Mouse (Mus musculus) heart, embryonic 10.5 days (tissue): ENCODE data around the gene Adtrp. TPM values are rescaled to one million over a fixed set of nuclear protein-coding genes. Genes with fewer than 3 reads are reported as not detected.

Experiments used
- DNase-seq: peaks from one replicate; pipeline ENCODE4 v3.0.0-alpha.2; 2017; ENCODE audit warnings: low spot score
- H3K27ac ChIP-seq: fragments of 300-500 bp; sonication (generic); 2 replicates; pipeline ENCODE4 v1.5.1; 2016; ENCODE audit warnings: mild to moderate bottlenecking
- H3K27me3 ChIP-seq: fragments of 300-500 bp; sonication (generic); 2 replicates; pipeline ENCODE4 v1.6.1; 2016; ENCODE audit warnings: mild to moderate bottlenecking; ENCODE audit not compliant: poor library complexity, insufficient read depth, severe bottlenecking
- H3K36me3 ChIP-seq: fragments of 300-500 bp; sonication (generic); 2 replicates; pipeline ENCODE4 v1.6.1; 2016; ENCODE audit warnings: mild to moderate bottlenecking, moderate library complexity
- H3K4me1 ChIP-seq: fragments of 300-500 bp; sonication (generic); 2 replicates; pipeline ENCODE4 v1.6.1; 2016; ENCODE audit warnings: mild to moderate bottlenecking
- H3K4me3 ChIP-seq: fragments of 300-500 bp; sonication (generic); 2 replicates; pipeline ENCODE4 v1.5.1; 2016; ENCODE audit warnings: mild to moderate bottlenecking, moderate library complexity
- H3K9me3 ChIP-seq: fragments of 300-500 bp; sonication (generic); 2 replicates; pipeline ENCODE4 v1.6.1; 2016; ENCODE audit warnings: mild to moderate bottlenecking, moderate library complexity
- WGBS: fragments of 180-500 bp; shearing (Covaris S2); methylation state at CpG from one replicate; pipeline ENCODE4 v1.1.7; 2016; 5-methylcytosine and 5-hydroxymethylcytosine counted together
- polyA plus RNA-seq: library from polyadenylated mRNA; unstranded; fragments of >200 nt; fragmentation: Nextera tagmentation; extraction: Ambion mirVana; gene quantifications from 2 replicates; pipeline ENCODE4 v1.2.1, GENCODE M21; 2016

The Adtrp gene
- polyA plus RNA-seq, 1 experiment from 2014 or later: 0.60 TPM

DNA sequence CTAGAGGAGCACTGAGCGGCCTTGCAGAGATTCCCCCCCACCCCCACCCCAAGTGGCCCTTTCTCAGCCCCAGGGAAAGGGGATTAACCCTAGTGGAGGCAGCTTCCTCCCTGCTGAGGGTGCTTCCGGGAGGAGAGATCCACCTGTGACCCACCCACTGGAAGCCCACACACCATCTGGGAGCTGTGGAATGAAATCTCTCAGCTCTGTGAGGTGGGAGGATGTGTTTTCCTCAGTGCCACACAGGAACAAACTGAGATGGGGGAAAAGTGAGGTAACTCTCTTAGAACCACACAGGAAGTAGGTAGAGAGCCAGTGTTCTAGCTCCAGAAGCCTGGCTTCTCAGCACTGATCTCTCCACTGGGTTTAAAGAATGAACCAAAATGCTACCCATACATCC is 24.9 kb downstream of the Adtrp start:
- Histone ChIP-seq H3K27me3 (no peaks in the 10 kb centered on the region), H3K4me3 (no peak overlapping the region), H3K9me3 (no peaks in the 10 kb centered on the region), H3K36me3 (no peaks in the 10 kb centered on the region), H3K4me1 (peaks cover 14% of the 10 kb centered on the region; the same call in 1 of the 2 replicates), H3K27ac (no peak overlapping the region)
- WGBS: 51% methylated on average over 2 of the region's 2 CpGs
- DNase-seq: no peak

DNA sequence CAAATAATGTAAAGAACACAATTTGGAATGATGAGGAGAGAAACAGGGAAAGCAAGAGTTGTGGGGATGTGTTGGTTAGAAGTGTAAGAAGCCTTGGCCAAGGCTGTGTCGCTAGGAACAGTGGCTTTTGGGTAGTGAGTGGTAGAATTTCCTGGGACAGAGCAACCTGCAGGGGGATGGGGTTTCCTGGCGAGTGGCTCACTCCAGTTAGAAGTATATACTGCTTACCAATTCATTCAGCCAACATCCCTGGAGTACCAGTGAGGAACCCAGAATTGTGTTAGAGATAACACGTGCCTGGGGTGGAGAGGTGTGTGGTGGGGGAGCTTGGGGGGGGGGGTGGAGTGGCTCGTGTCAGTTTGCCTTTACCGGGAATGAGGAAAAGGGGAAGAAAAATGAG is 25.4 kb downstream of the Adtrp start:
- Histone ChIP-seq H3K4me3 (no peak overlapping the region), H3K36me3 (no peaks in the 10 kb centered on the region)
- DNase-seq: no peak

DNA sequence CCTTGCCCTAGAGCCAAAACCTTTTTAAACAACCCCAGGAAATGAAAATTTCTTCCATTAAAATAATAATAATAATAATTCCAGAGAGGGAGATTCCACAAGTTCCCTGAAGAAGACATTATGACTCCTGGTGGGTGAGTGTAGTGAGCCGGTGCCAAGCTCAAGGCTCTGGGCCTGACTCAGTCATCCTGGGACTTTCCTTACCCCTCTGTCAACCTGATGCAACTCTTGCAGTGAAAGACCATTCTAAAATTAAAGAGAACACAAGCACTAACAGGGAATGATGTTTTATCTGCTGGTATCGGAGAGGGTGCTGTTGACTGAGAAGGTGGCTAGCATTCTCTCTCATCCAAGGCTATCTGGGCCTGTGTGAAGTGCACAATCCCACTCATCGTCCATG is 26.5 kb downstream of the Adtrp start:
- H3K9me3 ChIP-seq: no peaks in the 10 kb centered on the region
- H3K27me3 ChIP-seq: no peaks in the 10 kb centered on the region
- no peak for DNase-seq
- no peak overlapping the region for H3K27ac ChIP-seq
- H3K36me3 ChIP-seq: no peaks in the 10 kb centered on the region
- H3K4me1 ChIP-seq: peaks cover 14% of the 10 kb centered on the region; the same call in 1 of the 2 replicates
- WGBS: 82% methylated on average over 3 of the region's 3 CpGs
- H3K4me3 ChIP-seq: no peak overlapping the region

More for the DNA sequence above, 25.4 kb downstream of the Adtrp start:
- H3K9me3 ChIP-seq: no peaks in the 10 kb centered on the region
- H3K4me1 ChIP-seq: peaks cover 14% of the 10 kb centered on the region; the same call in 1 of the 2 replicates
- 20% methylated on average over 5 of the region's 5 CpGs for WGBS
- H3K27me3 ChIP-seq: no peaks in the 10 kb centered on the region
- H3K27ac ChIP-seq: no peak overlapping the region

DNA sequence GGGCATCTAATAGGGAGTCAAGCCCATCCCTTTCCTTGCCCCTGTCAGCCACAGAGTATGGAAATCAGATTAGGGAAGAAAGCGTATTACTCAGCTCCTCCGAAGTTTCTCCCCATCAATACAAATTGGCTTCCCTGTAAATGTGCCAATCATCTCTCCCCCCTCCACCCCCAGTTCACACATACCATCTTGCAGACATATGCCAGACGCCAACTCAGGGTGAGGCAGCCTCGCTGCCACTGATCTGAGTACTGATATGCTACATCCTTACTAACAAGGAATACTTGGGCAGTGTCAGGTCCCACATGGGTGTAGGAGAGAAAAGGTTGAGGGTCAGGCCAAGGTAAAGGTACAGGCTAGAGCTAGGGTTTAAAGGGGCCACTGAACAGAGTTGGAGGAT is 27.6 kb downstream of the Adtrp start:
- Histone ChIP-seq H3K4me3 (no peak overlapping the region), H3K36me3 (no peaks in the 10 kb centered on the region), H3K27ac (no peak overlapping the region), H3K4me1 (peaks cover 9% of the 10 kb centered on the region; the same call in 1 of the 2 replicates), H3K27me3 (no peaks in the 10 kb centered on the region), H3K9me3 (no peaks in the 10 kb centered on the region)
- WGBS: 56% methylated on average over 4 of the region's 4 CpGs
- DNase-seq: no peak

DNA sequence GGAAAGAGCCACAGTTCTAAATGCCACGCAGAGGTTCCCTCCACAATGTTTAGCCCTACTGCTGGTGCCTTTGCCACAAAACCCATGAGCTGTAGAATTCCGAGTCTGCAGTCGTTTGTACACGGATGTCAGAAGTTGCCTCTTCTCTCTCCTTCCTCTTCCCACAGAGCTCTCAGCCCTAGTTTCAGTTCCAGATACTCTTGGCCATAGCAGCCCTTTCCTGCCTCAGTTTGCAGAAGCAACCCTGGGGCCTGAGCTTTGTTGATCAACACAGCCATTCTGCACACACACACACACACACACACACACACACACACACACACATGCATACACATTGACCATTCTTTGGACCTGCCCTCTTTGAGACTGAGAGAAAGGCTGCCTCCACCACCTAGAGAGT is 28.0 kb downstream of the Adtrp start:
- Histone ChIP-seq H3K27ac (no peak overlapping the region), H3K4me1 (peaks cover 9% of the 10 kb centered on the region; the same call in 1 of the 2 replicates), H3K9me3 (no peaks in the 10 kb centered on the region), H3K4me3 (no peak overlapping the region), H3K27me3 (no peaks in the 10 kb centered on the region), H3K36me3 (no peaks in the 10 kb centered on the region)
- 95% methylated on average over 4 of the region's 4 CpGs for WGBS
- DNase-seq: no peak

DNA sequence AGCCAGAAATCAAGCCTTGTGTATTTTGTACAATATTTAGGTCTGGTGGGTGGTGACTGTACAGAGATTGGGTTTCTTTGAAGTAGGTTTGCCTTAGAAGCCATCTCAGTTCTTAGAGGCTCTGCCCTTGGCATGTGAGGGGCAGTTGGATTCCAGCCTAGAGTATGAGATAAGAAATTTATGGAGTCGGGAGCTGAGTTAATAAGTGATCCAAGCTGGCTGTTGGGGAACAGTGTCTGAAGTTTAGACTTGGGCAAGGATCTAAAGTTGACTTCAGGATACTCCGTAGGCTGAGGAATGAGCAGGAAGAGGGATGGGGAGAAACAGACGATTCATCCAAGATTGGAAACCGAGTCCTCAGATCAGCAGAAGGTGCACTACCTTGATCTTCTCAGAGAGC is 29.9 kb downstream of the Adtrp start:
- no peaks in the 10 kb centered on the region for H3K9me3 ChIP-seq
- DNase-seq: no peak
- H3K27ac ChIP-seq: no peak overlapping the region
- no peaks in the 10 kb centered on the region for H3K27me3 ChIP-seq
- H3K4me3 ChIP-seq: no peak overlapping the region
- H3K4me1 ChIP-seq: peaks cover 5% of the 10 kb centered on the region; the same call in 1 of the 2 replicates
- no peaks in the 10 kb centered on the region for H3K36me3 ChIP-seq
- WGBS: 87% methylated on average over 4 of the region's 4 CpGs

DNA sequence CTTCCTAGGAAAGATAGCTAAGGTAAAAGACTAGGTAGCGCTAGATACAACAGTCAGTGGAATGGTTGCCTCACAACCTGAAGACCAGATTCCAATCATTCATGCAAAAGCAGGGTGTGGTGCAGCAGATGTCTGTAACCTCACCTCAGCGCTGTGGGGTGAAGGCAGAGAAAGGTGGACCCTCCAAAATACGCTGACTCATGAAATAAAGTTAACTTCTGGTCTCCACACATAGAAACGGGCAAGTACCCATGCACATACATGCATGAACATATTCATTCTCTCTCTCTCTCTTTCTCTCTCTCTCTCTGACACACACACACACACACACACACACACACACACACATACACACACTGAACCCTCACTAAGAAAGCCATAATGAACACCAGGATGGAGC is 30.8 kb downstream of the Adtrp start:
- Histone ChIP-seq H3K4me1 (no peaks in the 10 kb centered on the region), H3K27ac (no peak overlapping the region)

DNA sequence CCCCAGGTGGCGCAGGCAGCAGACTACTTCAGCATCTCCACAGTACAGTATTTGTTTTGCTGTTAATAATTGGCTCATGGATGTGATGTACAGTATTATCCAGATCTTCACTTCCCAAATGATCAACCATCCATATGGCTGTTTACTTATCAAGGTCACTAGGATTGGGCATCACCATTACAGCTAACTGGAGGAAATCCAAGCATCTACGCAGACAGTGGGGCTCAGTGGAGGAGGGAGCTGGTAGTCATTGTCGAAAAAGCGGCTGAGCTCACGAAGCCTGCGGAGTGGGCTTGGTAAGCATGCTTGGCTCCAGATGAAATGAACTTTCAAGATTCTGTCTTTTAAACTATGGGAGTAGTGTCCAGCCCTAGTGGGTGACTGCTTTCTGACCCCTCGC is 36.7 kb downstream of the Adtrp start:
- Histone ChIP-seq H3K4me1 (0 out of 2 replicates have a peak, but pooled peaks cover 5% of the 10 kb centered on the region), H3K9me3 (no peaks in the 10 kb centered on the region), H3K27ac (no peak overlapping the region), H3K36me3 (no peaks in the 10 kb centered on the region), H3K4me3 (no peak overlapping the region), H3K27me3 (no peaks in the 10 kb centered on the region)
- DNase-seq: no peak
- 90% methylated on average over 7 of the region's 7 CpGs for WGBS

More for the DNA sequence above, 30.8 kb downstream of the Adtrp start:
- Histone ChIP-seq H3K4me3 (no peak overlapping the region), H3K36me3 (no peaks in the 10 kb centered on the region), H3K9me3 (no peaks in the 10 kb centered on the region), H3K27me3 (no peaks in the 10 kb centered on the region)
- WGBS: 85% methylated on average over 4 of the region's 4 CpGs
- no peak for DNase-seq

DNA sequence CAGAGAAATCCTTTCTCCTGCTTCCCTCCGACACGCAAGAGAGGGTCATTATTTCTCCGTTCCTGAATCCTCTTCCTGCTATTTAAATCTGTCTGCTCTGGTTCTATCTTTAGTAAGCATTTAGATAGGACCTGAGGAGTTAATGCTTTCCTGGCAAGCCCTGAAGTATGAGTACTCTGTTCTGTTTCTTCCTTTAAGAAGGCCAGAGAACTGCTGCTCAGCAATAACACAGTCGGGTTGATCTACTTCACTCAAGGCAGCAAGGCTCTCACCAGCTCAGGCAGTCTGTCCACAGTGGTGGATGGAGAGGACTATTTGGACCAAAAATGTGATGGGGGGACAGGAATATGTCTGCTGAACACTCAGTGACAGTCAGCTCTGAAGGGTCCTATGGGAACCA is 39.7 kb downstream of the Adtrp start:
- H3K9me3 ChIP-seq: no peaks in the 10 kb centered on the region
- H3K27me3 ChIP-seq: no peaks in the 10 kb centered on the region
- no peaks in the 10 kb centered on the region for H3K36me3 ChIP-seq
- no peak overlapping the region for H3K4me3 ChIP-seq
- DNase-seq: no peak
- H3K4me1 ChIP-seq: 0 out of 2 replicates have a peak, but pooled peaks cover 5% of the 10 kb centered on the region
- no peak overlapping the region for H3K27ac ChIP-seq
- 48% methylated on average over 4 of the region's 4 CpGs for WGBS

DNA sequence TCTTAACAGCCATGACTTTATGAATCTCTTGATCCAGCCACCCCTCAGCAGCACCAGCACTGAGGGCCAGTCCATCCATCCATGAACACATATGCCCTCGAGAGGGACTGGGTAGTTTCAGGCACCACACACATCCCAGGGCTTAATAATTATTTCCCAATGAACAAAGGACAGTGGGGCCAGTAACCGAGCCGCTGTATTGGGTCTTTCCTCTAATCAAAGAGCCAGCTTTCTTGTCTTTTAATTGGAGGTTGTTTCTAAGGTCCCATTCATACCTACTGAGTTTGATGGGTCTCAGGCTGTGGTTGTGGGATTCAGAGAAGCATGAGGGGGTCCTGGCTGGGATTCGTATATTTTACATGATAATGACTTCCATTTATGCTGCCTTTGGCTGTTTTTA is 40.2 kb downstream of the Adtrp start:
- Histone ChIP-seq H3K9me3 (no peaks in the 10 kb centered on the region), H3K4me3 (no peak overlapping the region), H3K27me3 (no peaks in the 10 kb centered on the region), H3K27ac (no peak overlapping the region), H3K36me3 (no peaks in the 10 kb centered on the region), H3K4me1 (0 out of 2 replicates have a peak, but pooled peaks cover 5% of the 10 kb centered on the region)
- DNase-seq: no peak
- WGBS: 81% methylated on average over 4 of the region's 4 CpGs

DNA sequence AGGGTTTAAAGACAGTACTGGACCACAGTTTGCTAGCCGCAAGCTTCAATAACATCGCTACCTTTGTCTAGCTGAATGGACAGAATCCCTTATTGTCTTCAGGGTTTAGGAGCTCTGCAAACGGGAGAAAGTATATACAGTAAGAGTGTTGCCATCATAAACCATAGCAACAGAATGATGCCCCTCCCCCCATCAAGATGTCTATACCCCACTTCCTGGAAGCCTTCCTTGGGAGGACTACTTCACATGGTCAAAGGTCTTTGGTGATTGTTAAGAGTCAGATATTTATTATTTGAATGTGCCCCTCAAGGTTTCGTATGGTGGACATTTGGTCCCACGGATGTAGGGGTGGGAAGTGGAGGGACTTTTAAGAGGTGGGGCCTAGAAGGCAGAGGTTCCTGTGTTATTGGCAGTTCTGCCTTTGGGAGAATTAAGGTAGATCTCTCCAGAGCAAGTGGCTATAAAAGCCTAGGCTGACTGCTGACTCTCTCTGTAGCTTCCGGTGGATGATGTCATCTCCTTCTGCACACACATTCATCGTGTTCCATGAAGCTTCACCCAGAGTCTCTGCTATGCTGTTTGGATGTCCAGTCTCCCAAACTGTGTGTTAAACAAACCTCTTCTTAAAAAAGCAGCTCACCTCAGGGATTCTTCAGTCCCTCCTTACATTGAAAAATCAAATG is 42.2 kb downstream of the Adtrp start:
- 82% methylated on average over 7 of the region's 7 CpGs for WGBS
- Histone ChIP-seq H3K4me1 (peaks cover 16% of the 10 kb centered on the region), H3K36me3 (no peaks in the 10 kb centered on the region), H3K4me3 (no peak overlapping the region), H3K27ac (no peak overlapping the region), H3K27me3 (no peaks in the 10 kb centered on the region), H3K9me3 (no peaks in the 10 kb centered on the region)
- DNase-seq: no peak

DNA sequence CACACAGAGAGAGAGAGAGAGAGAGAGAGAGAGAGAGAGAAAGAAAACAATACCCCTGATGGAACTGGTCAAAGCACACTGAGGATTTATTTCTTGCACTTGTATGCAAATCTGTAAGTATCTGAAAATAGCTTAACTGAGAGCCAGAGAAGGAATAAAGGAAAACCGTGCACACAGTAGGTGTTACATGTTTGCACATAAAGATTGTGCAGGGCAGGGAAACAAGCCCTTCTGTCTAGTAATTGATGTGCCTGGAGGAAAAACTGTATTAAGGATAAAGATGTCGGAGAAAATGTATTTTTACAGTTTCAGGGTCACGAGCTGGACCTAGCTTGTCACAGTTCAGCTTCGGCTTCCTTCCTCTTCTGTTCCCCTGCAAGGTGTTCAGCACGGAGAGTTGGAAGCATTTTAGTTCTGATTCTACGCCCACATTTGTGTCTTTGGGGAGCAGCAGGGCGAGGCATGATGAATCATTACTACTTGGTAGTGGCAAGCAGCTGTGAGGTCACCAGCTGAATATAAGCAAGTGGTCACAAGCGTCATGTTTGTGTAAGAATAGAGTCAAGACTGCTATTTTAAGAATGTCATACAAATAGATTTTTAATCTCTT is 43.7 kb downstream of the Adtrp start:
- 77% methylated on average over 8 of the region's 8 CpGs for WGBS

DNA sequence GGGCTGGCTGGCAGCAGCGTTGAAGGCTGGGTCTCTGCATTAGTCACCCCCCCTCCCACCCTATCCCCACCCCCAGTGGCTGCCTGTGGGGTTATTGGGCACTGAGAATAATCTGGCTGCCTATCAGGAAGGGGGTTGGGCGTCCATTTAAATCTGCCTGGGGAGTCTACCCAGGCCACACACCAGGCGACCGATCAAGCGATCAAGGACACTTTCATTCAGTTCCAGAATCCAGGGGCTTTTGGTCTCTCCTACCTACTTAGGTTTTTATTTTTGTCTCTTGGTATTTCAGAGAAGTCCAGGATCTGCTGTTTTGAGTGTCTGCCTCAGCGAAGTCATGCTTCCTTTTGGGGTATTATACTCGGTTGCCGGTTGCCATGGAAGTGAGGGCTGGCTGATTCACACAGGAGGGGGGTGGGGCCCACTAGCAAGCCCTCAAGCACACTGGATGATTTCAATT is 46.3 kb downstream of the Adtrp start:
- Histone ChIP-seq H3K27ac (peak overlapping the region; percentile 67), H3K9me3 (no peaks in the 10 kb centered on the region), H3K27me3 (no peaks in the 10 kb centered on the region), H3K4me1 (peaks cover 11% of the 10 kb centered on the region), H3K36me3 (no peaks in the 10 kb centered on the region), H3K4me3 (peak overlapping the region; percentile 39)
- no peak for DNase-seq
- 7% methylated on average over 8 of the region's 8 CpGs for WGBS

More for the DNA sequence above, 43.7 kb downstream of the Adtrp start:
- H3K4me1 ChIP-seq: peaks cover 16% of the 10 kb centered on the region
- H3K27ac ChIP-seq: no peak overlapping the region
- DNase-seq: no peak
- no peaks in the 10 kb centered on the region for H3K36me3 ChIP-seq
- H3K9me3 ChIP-seq: no peaks in the 10 kb centered on the region
- no peaks in the 10 kb centered on the region for H3K27me3 ChIP-seq
- H3K4me3 ChIP-seq: no peak overlapping the region
